Mouse (Mus musculus): ENCODE data around the gene Plau. TPM values are rescaled to one million over a fixed set of nuclear protein-coding genes. Genes with fewer than 3 reads are reported as not detected.

The Plau gene
- polyA plus RNA-seq, 1 experiment from 2014 or later: 4.2 TPM

DNA sequence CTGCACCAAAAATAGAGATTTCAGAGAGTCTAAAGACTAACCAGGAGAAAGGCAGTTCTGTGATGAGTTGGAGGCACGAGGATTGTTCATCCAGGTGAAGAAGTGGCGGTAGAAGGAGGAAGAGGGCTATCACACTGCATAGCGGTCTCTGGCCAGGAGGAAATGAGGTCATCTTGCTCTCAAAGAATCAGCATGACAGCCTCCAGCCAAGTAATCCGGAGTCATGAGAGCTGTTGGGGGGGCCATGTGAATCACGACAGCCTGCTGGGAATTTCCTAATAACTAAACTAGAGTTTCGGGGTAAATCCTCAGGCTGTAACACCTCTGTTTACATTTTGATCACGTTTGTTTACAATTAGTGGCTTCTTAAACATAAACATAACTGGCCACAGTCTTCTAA is 2.3 kb upstream of the Plau start:
- H3K36me3 ChIP-seq (ENCODE audit: control insufficient read depth, insufficient read depth, low read length): no peaks in the 10 kb centered on the region
- 68% methylated on average over 7 of the region's 7 CpGs for WGBS
- H3K27me3 ChIP-seq (ENCODE audit: control insufficient read depth, insufficient read depth, low read length): no peaks in the 10 kb centered on the region
- H3K4me2 ChIP-seq (replicated peaks; ENCODE audit: low read depth, low read length): no peak overlapping the region
- no peak overlapping the region for H3K9ac ChIP-seq (ENCODE audit: low read depth, low read length)
- H3K9me3 ChIP-seq (ENCODE audit: control insufficient read depth, low read length): no peaks in the 10 kb centered on the region
- ATAC-seq (ENCODE audit: low FRiP score, low TSS enrichment): no peak
- H3K4me1 ChIP-seq (ENCODE audit: control insufficient read depth, insufficient read depth, low read length): peaks cover 5% of the 10 kb centered on the region; the same call in 1 of the 2 replicates
- no peak overlapping the region for H3K4me3 ChIP-seq (ENCODE audit: low read length)
- H3K27ac ChIP-seq (ENCODE audit: low read depth, low read length): no peak overlapping the region

DNA sequence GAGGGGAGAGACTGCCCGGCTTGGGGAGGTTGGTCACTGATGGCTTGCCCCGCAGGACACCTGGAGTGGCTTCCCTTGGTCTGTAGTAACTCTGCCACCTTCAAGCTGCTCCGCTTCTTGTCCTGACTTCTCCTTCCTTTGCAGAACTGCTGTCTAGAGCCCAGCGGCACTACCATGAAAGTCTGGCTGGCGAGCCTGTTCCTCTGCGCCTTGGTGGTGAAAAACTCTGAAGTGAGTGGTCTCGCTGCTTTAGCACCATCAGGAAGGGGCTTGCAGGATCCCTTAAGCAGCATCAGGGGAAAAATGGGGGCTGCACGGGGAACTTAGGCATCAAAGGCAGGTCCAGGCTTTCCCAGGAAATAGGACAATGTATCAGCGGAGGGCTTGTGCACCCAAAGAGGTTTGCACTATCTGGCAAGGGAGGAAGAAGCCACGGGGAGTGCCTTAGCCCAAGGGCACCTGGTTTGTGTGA is 481 bp downstream of the Plau start:
- ATAC-seq (ENCODE audit: low FRiP score, low TSS enrichment): no peak; the same call in 1 of the 2 replicates
- peak overlapping the region; percentile 96 for H3K4me2 ChIP-seq (replicated peaks; ENCODE audit: low read depth, low read length)
- no peak overlapping the region for H3K27ac ChIP-seq (ENCODE audit: low read depth, low read length)
- H3K36me3 ChIP-seq (ENCODE audit: control insufficient read depth, insufficient read depth, low read length): no peaks in the 10 kb centered on the region
- H3K9me3 ChIP-seq (ENCODE audit: control insufficient read depth, low read length): no peaks in the 10 kb centered on the region
- H3K4me1 ChIP-seq (ENCODE audit: control insufficient read depth, insufficient read depth, low read length): peaks cover under 1% of the 10 kb centered on the region; the same call in 1 of the 2 replicates
- WGBS: 5% methylated on average over 10 of the region's 10 CpGs
- peak overlapping the region; percentile 68 for H3K9ac ChIP-seq (ENCODE audit: low read depth, low read length)
- no peaks in the 10 kb centered on the region for H3K27me3 ChIP-seq (ENCODE audit: control insufficient read depth, insufficient read depth, low read length)
- peak overlapping the region; percentile 53 for H3K4me3 ChIP-seq (ENCODE audit: low read length)

DNA sequence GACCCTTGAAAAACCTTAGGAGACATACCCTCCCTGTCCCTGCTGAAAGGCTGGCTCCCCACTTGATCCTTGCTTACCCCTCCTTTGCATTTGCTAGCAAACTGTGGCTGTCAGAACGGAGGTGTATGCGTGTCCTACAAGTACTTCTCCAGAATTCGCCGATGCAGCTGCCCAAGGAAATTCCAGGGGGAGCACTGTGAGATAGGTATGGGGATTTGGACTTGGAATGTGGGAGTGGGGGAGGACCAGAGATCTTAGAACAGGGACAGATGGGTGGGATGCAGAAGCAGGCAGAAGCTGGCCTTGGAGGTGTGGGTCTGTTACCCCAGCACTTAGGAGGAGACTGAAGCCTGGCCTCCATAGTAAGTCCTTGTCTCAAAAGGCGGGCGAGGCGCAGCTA is 1.2 kb downstream of the Plau start:
- ATAC-seq (ENCODE audit: low FRiP score, low TSS enrichment): no peak
- peak overlapping the region; percentile 96; the same call in 1 of the 2 replicates for H3K4me2 ChIP-seq (replicated peaks; ENCODE audit: low read depth, low read length)
- H3K27me3 ChIP-seq (ENCODE audit: control insufficient read depth, insufficient read depth, low read length): no peaks in the 10 kb centered on the region
- 0 out of 2 replicates have a peak overlapping the region, but pooled peaks have one; percentile 23 for H3K9ac ChIP-seq (ENCODE audit: low read depth, low read length)
- WGBS: 72% methylated on average over 7 of the region's 7 CpGs
- no peaks in the 10 kb centered on the region for H3K36me3 ChIP-seq (ENCODE audit: control insufficient read depth, insufficient read depth, low read length)
- H3K4me1 ChIP-seq (ENCODE audit: control insufficient read depth, insufficient read depth, low read length): no peaks in the 10 kb centered on the region
- H3K27ac ChIP-seq (ENCODE audit: low read depth, low read length): no peak overlapping the region
- peak overlapping the region; percentile 53; the same call in 1 of the 2 replicates for H3K4me3 ChIP-seq (ENCODE audit: low read length)
- H3K9me3 ChIP-seq (ENCODE audit: control insufficient read depth, low read length): no peaks in the 10 kb centered on the region

DNA sequence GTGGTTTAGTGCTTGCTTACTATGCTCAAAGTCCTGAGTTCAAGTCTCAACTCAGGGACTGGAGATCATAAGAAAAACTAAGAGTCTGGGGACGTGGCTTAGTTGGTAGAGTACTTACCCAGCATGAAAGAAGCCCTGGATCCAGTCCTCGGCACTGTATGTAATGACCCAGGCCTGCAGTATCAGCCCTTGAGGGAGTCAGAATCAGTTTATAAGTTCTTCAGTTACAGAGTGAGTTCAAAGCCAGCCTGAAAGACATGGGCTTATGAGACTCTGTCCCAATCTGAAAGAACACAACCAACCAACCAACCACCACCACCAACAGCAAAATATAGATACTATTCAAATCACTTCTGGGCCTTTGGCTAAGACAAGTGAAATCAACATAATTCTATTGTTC is 5.1 kb downstream of the Plau start:
- no peak overlapping the region for H3K27ac ChIP-seq (ENCODE audit: low read depth, low read length)
- H3K4me1 ChIP-seq (ENCODE audit: control insufficient read depth, insufficient read depth, low read length): no peaks in the 10 kb centered on the region
- no peaks in the 10 kb centered on the region for H3K36me3 ChIP-seq (ENCODE audit: control insufficient read depth, insufficient read depth, low read length)
- no peaks in the 10 kb centered on the region for H3K27me3 ChIP-seq (ENCODE audit: control insufficient read depth, insufficient read depth, low read length)
- 76% methylated on average over 2 of the region's 2 CpGs for WGBS
- no peak overlapping the region for H3K4me3 ChIP-seq (ENCODE audit: low read length)
- ATAC-seq (ENCODE audit: low FRiP score, low TSS enrichment): no peak
- no peaks in the 10 kb centered on the region for H3K9me3 ChIP-seq (ENCODE audit: control insufficient read depth, low read length)
- H3K9ac ChIP-seq (ENCODE audit: low read depth, low read length): no peak overlapping the region
- no peak overlapping the region for H3K4me2 ChIP-seq (replicated peaks; ENCODE audit: low read depth, low read length)

DNA sequence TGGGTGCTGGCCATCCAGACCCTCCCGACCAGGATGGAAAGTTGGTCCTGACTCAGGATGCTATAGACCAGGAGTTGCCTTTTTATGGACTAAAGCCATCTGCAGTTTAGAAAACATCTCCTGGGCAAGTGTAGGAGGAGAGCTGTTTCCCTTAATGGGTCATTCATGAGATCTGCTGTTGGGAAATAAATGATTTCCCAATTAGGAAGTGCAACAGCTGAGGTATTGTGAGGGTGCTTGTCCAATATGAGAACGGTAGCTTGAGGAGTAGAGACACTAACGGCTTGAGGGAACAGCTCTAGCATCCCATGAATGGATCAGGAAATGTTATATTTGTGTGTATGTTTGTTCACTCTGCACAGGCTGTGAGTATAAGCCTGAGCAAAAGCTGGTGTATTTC is 6.2 kb downstream of the Plau start:
- Histone ChIP-seq H3K4me2 (replicated peaks; ENCODE audit: low read depth, low read length) (no peak overlapping the region), H3K27ac (ENCODE audit: low read depth, low read length) (no peak overlapping the region), H3K4me1 (ENCODE audit: control insufficient read depth, insufficient read depth, low read length) (no peaks in the 10 kb centered on the region), H3K27me3 (ENCODE audit: control insufficient read depth, insufficient read depth, low read length) (no peaks in the 10 kb centered on the region), H3K4me3 (ENCODE audit: low read length) (no peak overlapping the region), H3K36me3 (ENCODE audit: control insufficient read depth, insufficient read depth, low read length) (no peaks in the 10 kb centered on the region), H3K9ac (ENCODE audit: low read depth, low read length) (no peak overlapping the region), H3K9me3 (ENCODE audit: control insufficient read depth, low read length) (no peaks in the 10 kb centered on the region)
- WGBS: 80% methylated on average over 3 of the region's 3 CpGs
- ATAC-seq (ENCODE audit: low FRiP score, low TSS enrichment): no peak

DNA sequence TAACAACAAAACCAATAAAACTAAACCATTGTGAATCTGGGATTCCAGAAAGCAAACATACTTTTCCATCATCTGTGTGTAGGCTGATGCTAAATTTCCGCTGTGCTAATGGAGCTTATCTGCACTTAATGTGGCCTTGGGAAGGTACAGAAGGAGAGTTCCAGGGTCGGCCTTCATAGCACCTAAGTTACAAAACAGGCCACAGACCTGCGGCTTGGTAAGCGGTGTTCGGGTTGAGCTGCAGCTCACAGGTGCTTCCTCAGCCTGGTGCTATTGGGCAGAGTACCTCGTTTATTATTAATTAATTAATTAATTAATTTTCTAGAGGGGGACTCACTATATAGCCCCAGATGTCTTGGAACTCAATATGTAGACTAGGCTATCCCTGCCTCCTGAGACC is 7.7 kb downstream of the Plau start:
- no peak overlapping the region for H3K4me3 ChIP-seq (ENCODE audit: low read length)
- no peak overlapping the region for H3K27ac ChIP-seq (ENCODE audit: low read depth, low read length)
- H3K27me3 ChIP-seq (ENCODE audit: control insufficient read depth, insufficient read depth, low read length): no peaks in the 10 kb centered on the region
- ATAC-seq (ENCODE audit: low FRiP score, low TSS enrichment): no peak
- H3K4me1 ChIP-seq (ENCODE audit: control insufficient read depth, insufficient read depth, low read length): no peaks in the 10 kb centered on the region
- H3K4me2 ChIP-seq (replicated peaks; ENCODE audit: low read depth, low read length): no peak overlapping the region
- no peak overlapping the region for H3K9ac ChIP-seq (ENCODE audit: low read depth, low read length)
- no peaks in the 10 kb centered on the region for H3K36me3 ChIP-seq (ENCODE audit: control insufficient read depth, insufficient read depth, low read length)
- no peaks in the 10 kb centered on the region for H3K9me3 ChIP-seq (ENCODE audit: control insufficient read depth, low read length)
- WGBS: 93% methylated on average over 6 of the region's 6 CpGs

DNA sequence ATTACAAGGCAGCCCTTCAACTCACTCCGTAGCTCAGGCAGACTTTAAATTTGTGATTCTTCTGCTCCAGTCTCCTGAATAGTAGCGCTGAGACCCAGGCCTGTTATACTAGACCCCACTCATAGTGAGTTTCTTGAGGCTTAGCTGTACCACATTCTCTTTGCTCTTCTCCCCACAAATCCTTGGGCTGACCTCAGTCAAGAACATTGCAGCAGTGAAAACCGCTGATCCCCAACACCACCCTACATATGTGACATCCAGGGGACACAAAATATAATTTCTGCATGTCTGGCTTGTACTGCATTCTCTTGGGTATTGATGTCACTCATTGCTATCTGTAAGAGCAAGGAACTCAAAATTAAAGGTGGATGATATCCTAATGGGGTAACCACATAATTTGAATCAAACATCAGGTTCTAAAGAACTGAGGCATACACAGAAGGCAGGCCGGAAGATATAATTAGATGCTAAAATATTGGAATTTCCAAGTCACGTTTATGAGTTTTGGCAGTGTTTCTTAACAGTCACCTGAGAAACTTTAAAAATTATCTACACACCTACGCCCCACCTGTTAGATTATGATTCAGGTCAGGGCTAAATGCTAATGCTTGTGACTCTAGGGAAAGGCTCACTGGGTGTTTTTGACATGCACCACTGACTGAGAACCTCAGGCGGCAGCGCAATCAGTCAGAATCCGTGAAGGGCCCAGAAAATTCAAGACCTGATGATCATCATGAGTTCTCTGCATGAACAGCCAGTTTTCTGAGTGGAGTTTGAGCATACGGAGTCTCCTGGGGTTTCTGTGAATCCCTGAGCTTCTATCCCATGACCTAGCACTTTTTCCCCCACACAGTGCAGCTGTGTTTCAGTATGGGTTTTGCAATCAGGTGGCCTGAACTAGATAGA is 8.5 kb downstream of the Plau start:
- 82% methylated on average over 10 of the region's 10 CpGs for WGBS

DNA sequence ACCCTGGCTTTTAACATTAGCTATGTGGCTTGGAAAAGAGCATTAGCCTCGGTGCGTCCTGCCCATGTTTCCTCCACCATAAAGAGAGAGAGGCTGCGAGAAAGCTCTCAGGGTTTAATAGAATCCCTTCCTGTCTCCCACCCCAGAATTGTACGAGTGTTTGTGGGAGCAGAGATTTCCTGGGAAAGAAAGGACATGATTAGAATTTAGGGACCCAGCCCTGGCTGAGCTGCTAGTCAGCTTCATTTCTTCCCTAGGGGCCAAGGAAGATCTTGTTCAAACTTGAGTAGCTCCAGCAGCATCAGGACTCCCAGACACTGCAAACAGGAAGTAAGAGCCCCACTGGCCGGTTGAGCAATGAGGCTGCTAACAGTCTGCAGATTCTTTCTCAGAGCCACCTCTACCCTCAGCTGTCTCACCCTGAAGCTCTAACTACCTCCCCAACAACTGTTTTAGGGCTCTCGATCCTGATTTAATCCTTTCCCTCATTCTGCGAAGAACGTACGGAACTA is 9.2 kb downstream of the Plau start:
- 62% methylated on average over 9 of the region's 9 CpGs for WGBS
- Histone ChIP-seq H3K4me2 (replicated peaks; ENCODE audit: low read depth, low read length) (no peak overlapping the region), H3K4me3 (ENCODE audit: low read length) (no peak overlapping the region), H3K9ac (ENCODE audit: low read depth, low read length) (no peak overlapping the region), H3K4me1 (ENCODE audit: control insufficient read depth, insufficient read depth, low read length) (peaks cover 9% of the 10 kb centered on the region; the same call in 1 of the 2 replicates), H3K9me3 (ENCODE audit: control insufficient read depth, low read length) (no peaks in the 10 kb centered on the region), H3K27me3 (ENCODE audit: control insufficient read depth, insufficient read depth, low read length) (no peaks in the 10 kb centered on the region), H3K36me3 (ENCODE audit: control insufficient read depth, insufficient read depth, low read length) (no peaks in the 10 kb centered on the region), H3K27ac (ENCODE audit: low read depth, low read length) (0 out of 2 replicates have a peak overlapping the region, but pooled peaks have one; percentile 8)
- no peak for ATAC-seq (ENCODE audit: low FRiP score, low TSS enrichment)

More for the DNA sequence above, 8.5 kb downstream of the Plau start:
- no peak overlapping the region for H3K4me3 ChIP-seq (ENCODE audit: low read length)
- ATAC-seq (ENCODE audit: low FRiP score, low TSS enrichment): no peak
- no peak overlapping the region for H3K9ac ChIP-seq (ENCODE audit: low read depth, low read length)
- no peak overlapping the region for H3K4me2 ChIP-seq (replicated peaks; ENCODE audit: low read depth, low read length)
- H3K27me3 ChIP-seq (ENCODE audit: control insufficient read depth, insufficient read depth, low read length): no peaks in the 10 kb centered on the region
- peaks cover 4% of the 10 kb centered on the region; the same call in 1 of the 2 replicates for H3K4me1 ChIP-seq (ENCODE audit: control insufficient read depth, insufficient read depth, low read length)
- H3K36me3 ChIP-seq (ENCODE audit: control insufficient read depth, insufficient read depth, low read length): no peaks in the 10 kb centered on the region
- 0 out of 2 replicates have a peak overlapping the region, but pooled peaks have one; percentile 8 for H3K27ac ChIP-seq (ENCODE audit: low read depth, low read length)
- no peaks in the 10 kb centered on the region for H3K9me3 ChIP-seq (ENCODE audit: control insufficient read depth, low read length)

DNA sequence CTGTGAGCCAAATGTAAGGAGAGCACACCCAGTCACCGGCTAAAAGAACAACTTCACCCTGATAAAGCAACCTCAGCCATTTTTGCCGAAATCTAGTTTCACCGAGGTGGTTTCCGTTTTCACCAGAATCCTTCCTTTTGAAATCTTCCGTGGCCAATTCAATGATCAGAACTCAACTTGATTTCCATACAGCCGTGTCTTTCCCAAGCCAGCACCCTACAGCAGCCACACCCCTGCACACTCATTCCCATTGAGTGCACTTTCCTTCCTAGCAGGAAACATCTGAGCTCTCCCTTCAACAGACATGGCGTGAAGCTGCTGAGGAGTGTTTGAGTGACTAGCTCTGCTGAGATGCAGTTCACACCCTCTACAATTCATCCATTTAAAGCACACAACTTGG is 9.8 kb downstream of the Plau start:
- 77% methylated on average over 7 of the region's 7 CpGs for WGBS

More for the DNA sequence above, 9.8 kb downstream of the Plau start:
- Histone ChIP-seq H3K27me3 (ENCODE audit: control insufficient read depth, insufficient read depth, low read length) (no peaks in the 10 kb centered on the region), H3K4me1 (ENCODE audit: control insufficient read depth, insufficient read depth, low read length) (peaks cover 10% of the 10 kb centered on the region; the same call in 1 of the 2 replicates), H3K27ac (ENCODE audit: low read depth, low read length) (no peak overlapping the region), H3K4me2 (replicated peaks; ENCODE audit: low read depth, low read length) (no peak overlapping the region), H3K4me3 (ENCODE audit: low read length) (no peak overlapping the region), H3K9ac (ENCODE audit: low read depth, low read length) (no peak overlapping the region), H3K36me3 (ENCODE audit: control insufficient read depth, insufficient read depth, low read length) (no peaks in the 10 kb centered on the region), H3K9me3 (ENCODE audit: control insufficient read depth, low read length) (no peaks in the 10 kb centered on the region)
- no peak for ATAC-seq (ENCODE audit: low FRiP score, low TSS enrichment)

All from kidney, embryonic 14.5 days (tissue).